In genomic region chr9:107626844-107627277, GRCm38 (mm10) we compare ENCODE assay signal across 1 mouse cellular context.
TF ChIP-seq lines count a peak whose summit lies in the region.

No protein-coding gene starts in this region.

TF ChIP-seq in CH12.LX, 34 proteins besides CTCF, POLR2A, EP300 and RAD21:
- TF ChIP-seq UBTF (IDR thresholded peaks at IDR 0.05; ENCODE audit: low read depth, low read length) (no peak), ZNF384 (IDR thresholded peaks at IDR 0.05; ENCODE audit: low read depth, low read length) (no peak), SIN3A (IDR thresholded peaks at IDR 0.05; ENCODE audit: low read length) (peak; percentile 43; the same call in 1 of the 2 replicates), ZMIZ1 (IDR thresholded peaks at IDR 0.05; ENCODE audit: low read depth, low read length) (no peak), PAX5 (IDR thresholded peaks at IDR 0.05; ENCODE audit: low read length) (no peak), CHD2 (IDR thresholded peaks at IDR 0.05; ENCODE audit: low read length) (peak; percentile 96), POLR2AphosphoS2 (IDR thresholded peaks at IDR 0.05; ENCODE audit: low read depth, low read length) (no peak), MYC (IDR thresholded peaks at IDR 0.05; ENCODE audit: low read depth, low read length) (no peak), CHD1 (IDR thresholded peaks at IDR 0.05; ENCODE audit: low read depth, low read length) (no peak), HCFC1 (IDR thresholded peaks at IDR 0.05; ENCODE audit: low read depth, low read length) (peak; percentile 45), BHLHE40 (IDR thresholded peaks at IDR 0.05; ENCODE audit: low read depth, low read length) (peak; percentile 49; the same call in 1 of the 2 replicates), ETS1 (conservative IDR thresholded peaks at IDR 0.05; ENCODE audit: low read depth, low read length) (no peak), ELF1 (IDR thresholded peaks at IDR 0.05; ENCODE audit: low read depth, low read length) (peak; percentile 54), SMC3 (IDR thresholded peaks at IDR 0.05; ENCODE audit: low read depth, low read length) (peak; percentile 95), NELFE (IDR thresholded peaks at IDR 0.05; ENCODE audit: low read depth, low read length) (peak; percentile 70), KAT2A (IDR thresholded peaks at IDR 0.05; ENCODE audit: insufficient replicate concordance, low read length) (no peak), MEF2A (IDR thresholded peaks at IDR 0.05; ENCODE audit: borderline replicate concordance, low read depth, low read length) (peak; percentile 67; the same call in 1 of the 2 replicates), IRF4 (IDR thresholded peaks at IDR 0.05; ENCODE audit: low read depth, low read length) (peak; percentile 65), ZKSCAN1 (IDR thresholded peaks at IDR 0.05; ENCODE audit: borderline replicate concordance, low read depth, low read length) (no peak), JUND (conservative IDR thresholded peaks at IDR 0.05; ENCODE audit: low read depth, low read length) (no peak), MAZ (IDR thresholded peaks at IDR 0.05; ENCODE audit: low read depth, low read length) (peak; percentile 87), E2F4 (IDR thresholded peaks at IDR 0.05; ENCODE audit: insufficient replicate concordance, low read depth, low read length) (no peak), USF2 (conservative IDR thresholded peaks at IDR 0.05; ENCODE audit: low read depth, low read length) (no peak), USF1 (IDR thresholded peaks at IDR 0.05; ENCODE audit: low read depth, low read length) (no peak), MXI1 (IDR thresholded peaks at IDR 0.05; ENCODE audit: low read depth, low read length) (no peak), NRF1 (IDR thresholded peaks at IDR 0.05; ENCODE audit: low read depth, low read length) (no peak), JUN (IDR thresholded peaks at IDR 0.05; ENCODE audit: insufficient read depth, low read depth, low read length) (no peak), RCOR1 (conservative IDR thresholded peaks at IDR 0.05; ENCODE audit: low read depth, low read length) (0 out of 2 replicates have a peak, but pooled peaks have one; percentile 38), GABPA (IDR thresholded peaks at IDR 0.05; ENCODE audit: insufficient replicate concordance, low read depth, low read length) (no peak), MAFK (IDR thresholded peaks at IDR 0.05; ENCODE audit: insufficient replicate concordance, low read length) (no peak), TBP (conservative IDR thresholded peaks at IDR 0.05; ENCODE audit: low read depth, low read length) (no peak), MAX (IDR thresholded peaks at IDR 0.05; ENCODE audit: low read length) (peak; percentile 33; the same call in 1 of the 2 replicates), ZC3H11A (IDR thresholded peaks at IDR 0.05; ENCODE audit: low read depth, low read length) (peak; percentile 25; the same call in 1 of the 2 replicates), TCF12 (IDR thresholded peaks at IDR 0.05; ENCODE audit: low read depth, low read length) (peak; percentile 52; the same call in 1 of the 2 replicates)
